Comparison of ENCODE assay signal across 8 mouse cellular contexts in genomic region chr9:109058006-109058765, GRCm38 (mm10). TPM values are rescaled to one million over a fixed set of nuclear protein-coding genes. Genes with fewer than 3 reads are reported as not detected.
DNase-seq lines count a peak whose midpoint lies in the region; ATAC-seq lines count a peak whose summit lies in the region.

No protein-coding gene starts in this region.

- peak overlapping the region; percentile 53 for H3K9ac ChIP-seq in heart, embryonic 11.5 days (ENCODE audit: low read depth, low read length)
- H3K9ac ChIP-seq in intestine, embryonic 16.5 days (ENCODE audit: low read depth, low read length), result peak overlapping the region; percentile 72
- no peak overlapping the region for H3K9ac ChIP-seq in stomach, embryonic 15.5 days

- WGBS in heart, embryonic 11.5 days (ENCODE audit: insufficient replicate concordance), result 91% methylated on average over 19 of the region's 19 CpGs
- WGBS in intestine, embryonic 16.5 days, result 92% methylated on average over 19 of the region's 19 CpGs
- 93% methylated on average over 19 of the region's 19 CpGs for WGBS in stomach, embryonic 15.5 days

- H3K36me3 ChIP-seq in heart, embryonic 11.5 days (ENCODE audit: control insufficient read depth, insufficient read depth, low read length), result peaks cover 18% of the 10 kb centered on the region
- H3K36me3 ChIP-seq in intestine, embryonic 16.5 days (ENCODE audit: control insufficient read depth, insufficient read depth, low read length), result 0 out of 2 replicates have a peak, but pooled peaks cover 3% of the 10 kb centered on the region
- peaks cover 29% of the 10 kb centered on the region for H3K36me3 ChIP-seq in stomach, embryonic 15.5 days

- H3K4me1 ChIP-seq in heart, embryonic 11.5 days (ENCODE audit: control insufficient read depth, insufficient read depth, low read length), result peaks cover 21% of the 10 kb centered on the region
- peaks cover 16% of the 10 kb centered on the region for H3K4me1 ChIP-seq in intestine, embryonic 16.5 days (ENCODE audit: control insufficient read depth, insufficient read depth, low read length)
- peaks cover 29% of the 10 kb centered on the region for H3K4me1 ChIP-seq in stomach, embryonic 15.5 days

- H3K27ac ChIP-seq in heart, embryonic 11.5 days (ENCODE audit: low read depth, low read length), result peak overlapping the region; percentile 81; the same call in 1 of the 2 replicates
- peak overlapping the region; percentile 94; the same call in 1 of the 2 replicates for H3K27ac ChIP-seq in intestine, embryonic 16.5 days (ENCODE audit: low read length)
- peak overlapping the region; percentile 91; the same call in 1 of the 2 replicates for H3K27ac ChIP-seq in stomach, embryonic 15.5 days

- no peaks in the 10 kb centered on the region for H3K27me3 ChIP-seq in heart, embryonic 11.5 days (ENCODE audit: control insufficient read depth, insufficient read depth, low read length)
- H3K27me3 ChIP-seq in intestine, embryonic 16.5 days (replicated peaks; ENCODE audit: control insufficient read depth, insufficient read depth, low read length), result no peaks in the 10 kb centered on the region
- H3K27me3 ChIP-seq in stomach, embryonic 15.5 days (replicated peaks), result no peaks in the 10 kb centered on the region

- H3K4me3 ChIP-seq in heart, embryonic 11.5 days (ENCODE audit: low read depth, low read length), result no peak overlapping the region
- H3K4me3 ChIP-seq in intestine, embryonic 16.5 days (ENCODE audit: low read length), result no peak overlapping the region
- peak overlapping the region; percentile 36 for H3K4me3 ChIP-seq in stomach, embryonic 15.5 days (replicated peaks)

- H3K9me3 ChIP-seq in heart, embryonic 11.5 days (replicated peaks; ENCODE audit: control insufficient read depth, low read length), result no peaks in the 10 kb centered on the region
- no peaks in the 10 kb centered on the region for H3K9me3 ChIP-seq in intestine, embryonic 16.5 days (ENCODE audit: control insufficient read depth, low read length)
- no peaks in the 10 kb centered on the region for H3K9me3 ChIP-seq in stomach, embryonic 15.5 days

- no peak for DNase-seq in heart, postnatal 36 days
- peak; percentile 22 to 25 for DNase-seq in spleen, postnatal 36 days (ENCODE audit: low spot score in 2 of 2)
- no peak for DNase-seq in spleen, adult 12 weeks (ENCODE audit: low spot score)
- no peak for DNase-seq in adrenal gland, adult 8-10 months
- no peak for DNase-seq in right cerebral cortex, postnatal 25 days

- peak overlapping the region; percentile 67 for H3K4me2 ChIP-seq in heart, embryonic 11.5 days
- H3K4me2 ChIP-seq in intestine, embryonic 16.5 days (ENCODE audit: low read depth, low read length), result peak overlapping the region; percentile 77; the same call in 1 of the 2 replicates
- H3K4me2 ChIP-seq in stomach, embryonic 15.5 days, result peak overlapping the region; percentile 71

- intact Hi-C loops in heart, postnatal 36 days (cut with DNase I), result loop anchor here (2.0 to 5.0 kb wide), 2 partner anchors 19 to 121 kb away; partner anchors contain the start of genes Shisa5 and Uqcrc1

- no peak for ATAC-seq in heart, embryonic 11.5 days (replicated peaks; ENCODE audit: insufficient number of reproducible peaks, low FRiP score, low TSS enrichment)
- no peak for ATAC-seq in intestine, embryonic 16.5 days
- ATAC-seq in stomach, embryonic 15.5 days (ENCODE audit: insufficient read depth, low FRiP score, low read depth), result no peak

RNA-seq across cellular contexts. Expression of gene Trex1, which starts 1.3 kb away (rescaled TPM):
- polyA plus RNA-seq in heart, embryonic 11.5 days (2014; fragmentation: Nextera tagmentation; extraction: Ambion mirVana), result 5.7 and 7.0 TPM in 2 replicates
- 10 to 100 TPM; 14.0 to 14.7 TPM for total RNA-seq in heart, postnatal 36 days (2021)
- 13.0 and 14.4 TPM in 2 replicates for polyA plus RNA-seq in intestine, embryonic 16.5 days (2015; fragmentation: Nextera tagmentation; extraction: Ambion mirVana)
- polyA plus RNA-seq in stomach, embryonic 15.5 days (2015; fragmentation: Nextera tagmentation; extraction: Ambion mirVana), result 12.7 and 14.4 TPM in 2 replicates
- total RNA-seq in adrenal gland, adult 8-10 months (2022), result 10 to 100 TPM; 19.0 to 25.3 (median 21.7) TPM

RNA-seq across cellular contexts. Expression of gene Atrip, which starts 15.7 kb away (rescaled TPM):
- 18.0 and 18.6 TPM in 2 replicates for polyA plus RNA-seq in heart, embryonic 11.5 days (2014; fragmentation: Nextera tagmentation; extraction: Ambion mirVana)
- total RNA-seq in heart, postnatal 36 days (2021), result 1 to 10 TPM; 8.0 to 8.2 TPM
- 18.4 and 21.5 TPM in 2 replicates for polyA plus RNA-seq in intestine, embryonic 16.5 days (2015; fragmentation: Nextera tagmentation; extraction: Ambion mirVana)
- 24.7 and 26.1 TPM in 2 replicates for polyA plus RNA-seq in stomach, embryonic 15.5 days (2015; fragmentation: Nextera tagmentation; extraction: Ambion mirVana)
- total RNA-seq in adrenal gland, adult 8-10 months (2022), result 10 to 100 TPM; 16.3 to 27.7 (median 22.2) TPM

RNA-seq across cellular contexts. Expression of gene Shisa5, which starts 19.8 kb away (rescaled TPM):
- polyA plus RNA-seq in heart, embryonic 11.5 days (2014; fragmentation: Nextera tagmentation; extraction: Ambion mirVana), result 49.0 and 59.1 TPM in 2 replicates
- total RNA-seq in heart, postnatal 36 days (2021), result 10 to 100 TPM; 36.1 to 51.4 TPM
- polyA plus RNA-seq in intestine, embryonic 16.5 days (2015; fragmentation: Nextera tagmentation; extraction: Ambion mirVana), result 162 and 184 TPM in 2 replicates
- 104 and 107 TPM in 2 replicates for polyA plus RNA-seq in stomach, embryonic 15.5 days (2015; fragmentation: Nextera tagmentation; extraction: Ambion mirVana)
- total RNA-seq in adrenal gland, adult 8-10 months (2022), result 100 to 1,000 TPM; 126 to 177 (median 159) TPM

RNA-seq across cellular contexts. Expression of gene Ccdc51, which starts 24.1 kb away (rescaled TPM):
- 15.5 and 15.8 TPM in 2 replicates for polyA plus RNA-seq in heart, embryonic 11.5 days (2014; fragmentation: Nextera tagmentation; extraction: Ambion mirVana)
- total RNA-seq in heart, postnatal 36 days (2021), result 10 to 100 TPM; 11.7 to 12.2 TPM
- 20.0 and 20.2 TPM in 2 replicates for polyA plus RNA-seq in intestine, embryonic 16.5 days (2015; fragmentation: Nextera tagmentation; extraction: Ambion mirVana)
- polyA plus RNA-seq in stomach, embryonic 15.5 days (2015; fragmentation: Nextera tagmentation; extraction: Ambion mirVana), result 14.7 and 16.3 TPM in 2 replicates
- 10 to 100 TPM; 17.3 to 20.0 (median 18.7) TPM for total RNA-seq in adrenal gland, adult 8-10 months (2022)

RNA-seq across cellular contexts. Expression of gene Tma7, which starts 24.2 kb away (rescaled TPM):
- 776 and 790 TPM in 2 replicates for polyA plus RNA-seq in heart, embryonic 11.5 days (2014; fragmentation: Nextera tagmentation; extraction: Ambion mirVana)
- total RNA-seq in heart, postnatal 36 days (2021), result 100 to 1,000 TPM; 241 to 249 TPM
- polyA plus RNA-seq in intestine, embryonic 16.5 days (2015; fragmentation: Nextera tagmentation; extraction: Ambion mirVana), result 597 and 612 TPM in 2 replicates
- polyA plus RNA-seq in stomach, embryonic 15.5 days (2015; fragmentation: Nextera tagmentation; extraction: Ambion mirVana), result 586 and 587 TPM in 2 replicates
- total RNA-seq in adrenal gland, adult 8-10 months (2022), result 100 to 1,000 TPM; 342 to 453 (median 370) TPM

Comparison
In these comparisons a context has a peak if more than half of its experiments do, and no peak if none do; other contexts are left out.
1. DNase-seq: peak in spleen, postnatal 36 days (2 of 2); none in heart, postnatal 36 days (0 of 2), spleen, adult 12 weeks (single experiment), adrenal gland, adult 8-10 months (single experiment) and right cerebral cortex, postnatal 25 days (single experiment).
2. Peak in every context shown above with its lines, with median percentiles within 50 percentile points of each other: H3K27ac ChIP-seq and H3K4me2 ChIP-seq.